In the genomic region with DNA sequence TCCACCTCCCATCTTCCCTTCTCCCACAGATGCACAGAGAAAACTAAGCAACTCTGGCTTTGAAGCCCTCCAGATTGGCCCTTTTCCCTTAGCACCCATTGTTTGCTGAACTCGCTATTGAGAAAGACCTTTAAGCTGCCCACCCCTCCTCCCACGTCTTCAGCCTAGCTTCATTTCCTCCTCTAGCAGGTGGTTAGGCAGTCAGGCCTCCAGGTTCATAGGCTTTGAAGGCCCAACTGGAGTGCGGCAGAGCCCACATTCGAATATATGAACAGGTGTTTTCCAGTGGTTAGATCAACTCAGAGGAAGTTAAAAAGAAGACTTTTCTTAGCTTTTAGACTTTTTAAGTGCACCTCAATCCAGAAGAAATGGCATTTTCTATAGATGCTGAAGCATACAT, we compare ENCODE assay signal across 26 mouse cellular contexts.
DNase-seq lines count a peak whose midpoint lies in the region; ATAC-seq and TF ChIP-seq lines count a peak whose summit lies in the region.
"Had no signal": no experiment of that assay in that cellular context is flagged by ENCODE, and none has a peak within 500 bp of the region (broad histone marks: within the 10 kb centered on the region; RNA-seq: fewer than 3 reads in every experiment).

No protein-coding gene starts in this region.

- intact Hi-C loops in left cerebral cortex, adult 2 months (cut with DNase I) = no loop called here

- H3K27me3 ChIP-seq in midbrain, embryonic 11.5 days (ENCODE audit: control insufficient read depth, insufficient read depth, low read length) = no peaks in the 10 kb centered on the region
- no peaks in the 10 kb centered on the region for H3K27me3 ChIP-seq in midbrain, embryonic 10.5 days (ENCODE audit: low read depth, poor library complexity, severe bottlenecking)
- no peaks in the 10 kb centered on the region for H3K27me3 ChIP-seq in hindbrain, embryonic 13.5 days
- H3K27me3 ChIP-seq: embryonic facial prominence, embryonic 13.5 days; forebrain, embryonic 13.5 days; hindbrain, embryonic 12.5 days; limb, embryonic 13.5 days; liver, embryonic 12.5 days; midbrain, embryonic 13.5 days; neural tube, embryonic 12.5 days had no signal

- H3K4me1 ChIP-seq in midbrain, embryonic 11.5 days (ENCODE audit: control insufficient read depth, insufficient read depth, low read length) = no peaks in the 10 kb centered on the region
- peaks cover 7% of the 10 kb centered on the region for H3K4me1 ChIP-seq in midbrain, embryonic 10.5 days
- H3K4me1 ChIP-seq in hindbrain, embryonic 13.5 days (replicated peaks) = no peaks in the 10 kb centered on the region
- H3K4me1 ChIP-seq: embryonic facial prominence, embryonic 13.5 days; forebrain, embryonic 13.5 days; hindbrain, embryonic 12.5 days; limb, embryonic 13.5 days; liver, embryonic 12.5 days; midbrain, embryonic 13.5 days; neural tube, embryonic 12.5 days had no signal

- no peaks in the 10 kb centered on the region for H3K36me3 ChIP-seq in midbrain, embryonic 11.5 days (ENCODE audit: control insufficient read depth, insufficient read depth, low read length)
- H3K36me3 ChIP-seq in midbrain, embryonic 10.5 days = no peaks in the 10 kb centered on the region
- no peaks in the 10 kb centered on the region for H3K36me3 ChIP-seq in hindbrain, embryonic 13.5 days
- H3K36me3 ChIP-seq: embryonic facial prominence, embryonic 13.5 days; hindbrain, embryonic 12.5 days; limb, embryonic 13.5 days; liver, embryonic 12.5 days; midbrain, embryonic 13.5 days; neural tube, embryonic 12.5 days had no signal

- 53% methylated on average over 4 of the region's 4 CpGs for WGBS in midbrain, embryonic 11.5 days
- WGBS in midbrain, embryonic 10.5 days = 56% methylated on average over 4 of the region's 4 CpGs
- 60% methylated on average over 4 of the region's 4 CpGs for WGBS in hindbrain, embryonic 13.5 days

- H3K27ac ChIP-seq in midbrain, embryonic 11.5 days (ENCODE audit: low read depth, low read length) = no peak overlapping the region
- H3K27ac ChIP-seq in midbrain, embryonic 10.5 days (replicated peaks) = no peak overlapping the region
- no peak overlapping the region for H3K27ac ChIP-seq in hindbrain, embryonic 13.5 days
- no peak overlapping the region for H3K27ac ChIP-seq in left cerebral cortex, adult 2 months
- H3K27ac ChIP-seq: embryonic facial prominence, embryonic 13.5 days; forebrain, embryonic 13.5 days; hindbrain, embryonic 12.5 days; layer of hippocampus, adult 2 months; limb, embryonic 13.5 days; liver, embryonic 12.5 days; midbrain, embryonic 13.5 days; neural tube, embryonic 12.5 days; stomach, postnatal 0 days had no signal

- H3K4me3 ChIP-seq in midbrain, embryonic 11.5 days (ENCODE audit: low read depth, low read length) = no peak overlapping the region
- H3K4me3 ChIP-seq in midbrain, embryonic 10.5 days = no peak overlapping the region
- H3K4me3 ChIP-seq in hindbrain, embryonic 13.5 days = no peak overlapping the region
- no peak overlapping the region for H3K4me3 ChIP-seq in left cerebral cortex, adult 2 months
- H3K4me3 ChIP-seq: embryonic facial prominence, embryonic 13.5 days; erythroblast, embryonic 14.5 days; forebrain, embryonic 13.5 days; hindbrain, embryonic 12.5 days; layer of hippocampus, adult 2 months; limb, embryonic 13.5 days; liver, embryonic 12.5 days; midbrain, embryonic 13.5 days; neural tube, embryonic 12.5 days had no signal

- no peaks in the 10 kb centered on the region for H3K9me3 ChIP-seq in midbrain, embryonic 11.5 days (ENCODE audit: control insufficient read depth, low read length)
- no peaks in the 10 kb centered on the region for H3K9me3 ChIP-seq in midbrain, embryonic 10.5 days (replicated peaks)
- no peaks in the 10 kb centered on the region for H3K9me3 ChIP-seq in hindbrain, embryonic 13.5 days
- H3K9me3 ChIP-seq: embryonic facial prominence, embryonic 13.5 days; forebrain, embryonic 13.5 days; hindbrain, embryonic 12.5 days; limb, embryonic 13.5 days; liver, embryonic 12.5 days; midbrain, embryonic 13.5 days; neural tube, embryonic 12.5 days had no signal

- no peak for ATAC-seq in midbrain, embryonic 11.5 days (ENCODE audit: low FRiP score)
- ATAC-seq in inflammation-experienced regulatory T-cells, adult 6 months = peak; percentile 82
- no peak for ATAC-seq in granulocyte monocyte progenitor cell, adult 5-6 weeks (replicated peaks; ENCODE audit: poor library complexity, severe bottlenecking)
- no peak for ATAC-seq in hindbrain, embryonic 13.5 days (ENCODE audit: low FRiP score)
- ATAC-seq: forebrain, embryonic 13.5 days; liver, embryonic 12.5 days; midbrain, embryonic 13.5 days had no signal

- DNase-seq in midbrain, embryonic 11.5 days (ENCODE audit: low spot score, missing footprints) = peak; percentile 54
- no peak for DNase-seq in midbrain, embryonic 10.5 days (ENCODE audit: low spot score)
- peak; percentile 79 for DNase-seq in thymus, postnatal 14 days
- no peak for DNase-seq in left cerebral cortex, adult 2 months (ENCODE audit: extremely low spot score in 1 of 2, low spot score in 2 of 2)
- DNase-seq: cerebellum, adult 11-12 months; embryo, embryonic 11 days; heart, postnatal 14 days; kidney, adult 8-10 months; kidney, postnatal 10 days; lung, adult 18-20 months; lung, postnatal 14 days; right cerebral cortex, postnatal 14 days had no signal

- TF ChIP-seq CTCF in left cerebral cortex, adult 2 months (IDR thresholded peaks at IDR 0.05) = no peak

- no peak overlapping the region for H3K4me2 ChIP-seq in midbrain, embryonic 11.5 days
- H3K4me2 ChIP-seq in hindbrain, embryonic 13.5 days = no peak overlapping the region
- H3K4me2 ChIP-seq: embryonic facial prominence, embryonic 13.5 days; forebrain, embryonic 13.5 days; heart, embryonic 11.5 days; hindbrain, embryonic 12.5 days; limb, embryonic 13.5 days; liver, embryonic 12.5 days; midbrain, embryonic 13.5 days; neural tube, embryonic 12.5 days had no signal

- no peak overlapping the region for H3K9ac ChIP-seq in midbrain, embryonic 11.5 days (ENCODE audit: low read length)
- no peak overlapping the region for H3K9ac ChIP-seq in hindbrain, embryonic 13.5 days
- H3K9ac ChIP-seq: embryonic facial prominence, embryonic 13.5 days; forebrain, embryonic 13.5 days; hindbrain, embryonic 12.5 days; limb, embryonic 13.5 days; liver, embryonic 12.5 days; midbrain, embryonic 13.5 days; neural tube, embryonic 12.5 days had no signal

Comparison
In these comparisons a context has a peak if more than half of its experiments do, and no peak if none do; other contexts are left out.
1. DNase-seq: peak in midbrain, embryonic 11.5 days (single experiment) and thymus, postnatal 14 days (single experiment); none in midbrain, embryonic 10.5 days (single experiment) and left cerebral cortex, adult 2 months (0 of 2).